Mouse (Mus musculus) midbrain, postnatal 0 days (tissue): ENCODE measurements around the gene Rpl10a. TPM values are rescaled to one million over a fixed set of nuclear protein-coding genes. Genes with fewer than 3 reads are reported as not detected.

Experiments
- ATAC-seq: fragments of 200-750 bp; cut with Nextera tagmentation; 2 replicates; pipeline ENCODE4 v1.8.0; 2017; ENCODE audit warnings: moderate number of reproducible peaks, mild to moderate bottlenecking, moderate TSS enrichment, moderate library complexity; ENCODE audit not compliant: low FRiP score
- DNase-seq: peaks from one replicate; pipeline ENCODE4 v3.0.0-alpha.2; 2015; ENCODE audit warnings: low spot score
- H3K27ac ChIP-seq: fragments of 300-500 bp; sonication (generic); 2 replicates; pipeline ENCODE4 v1.5.1; 2014; ENCODE audit warnings: low read depth, mild to moderate bottlenecking, low read length, mixed read lengths
- H3K27me3 ChIP-seq: fragments of 300-500 bp; sonication (generic); 2 replicates; pipeline ENCODE4 v1.6.1; 2014; ENCODE audit warnings: low read length, control low read depth, mixed read lengths; ENCODE audit not compliant: insufficient read depth
- H3K36me3 ChIP-seq: fragments of 300-500 bp; sonication (generic); 2 replicates; pipeline ENCODE4 v1.6.1; 2014; ENCODE audit warnings: low read length, control low read depth, mixed read lengths; ENCODE audit not compliant: insufficient read depth
- H3K4me1 ChIP-seq: fragments of 300-500 bp; sonication (generic); 2 replicates; pipeline ENCODE4 v1.6.1; 2014; ENCODE audit warnings: mild to moderate bottlenecking, control low read depth, antibody characterized with exemption, low read length, mixed read lengths; ENCODE audit not compliant: insufficient read depth
- H3K4me2 ChIP-seq: fragments of 300-500 bp; sonication (generic); 2 replicates; pipeline ENCODE4 v1.6.1; 2014; ENCODE audit warnings: low read depth, mild to moderate bottlenecking, low read length, mixed read lengths; ENCODE audit not compliant: poor library complexity, severe bottlenecking
- H3K4me3 ChIP-seq: fragments of 300-500 bp; sonication (generic); 2 replicates; pipeline ENCODE4 v1.5.1; 2014; ENCODE audit warnings: low read depth, mild to moderate bottlenecking, low read length, moderate library complexity
- H3K9ac ChIP-seq: fragments of 300-500 bp; sonication (generic); replicated peaks from 2 replicates; pipeline ENCODE4 v1.6.1; 2014; ENCODE audit warnings: mild to moderate bottlenecking, low read length, moderate library complexity, mixed read lengths; ENCODE audit not compliant: poor library complexity, severe bottlenecking
- H3K9me3 ChIP-seq: fragments of 300-500 bp; sonication (generic); 2 replicates; pipeline ENCODE4 v1.6.1; 2016; ENCODE audit warnings: low read length, control low read depth
- CTCF ChIP-seq: IDR thresholded peaks from 2 replicates; pipeline ENCODE4 v1.5.1; 2016; ENCODE audit warnings: antibody characterized with exemption, mild to moderate bottlenecking
- WGBS: fragments of 180-500 bp; shearing (Covaris S2); extraction: QIAGEN DNeasy Blood & Tissue Kit; methylation state at CpG from one replicate; pipeline ENCODE4 v1.1.7; 2014; 5-methylcytosine and 5-hydroxymethylcytosine counted together
- polyA plus RNA-seq: library from polyadenylated mRNA; unstranded; fragments of >200 nt; fragmentation: Nextera tagmentation; extraction: Ambion mirVana; gene quantifications from 2 replicates; pipeline ENCODE4 v1.2.1, GENCODE M21; 2015
- total RNA-seq: library from RNA; depleted of rRNA; stranded (reverse); fragments of >200 nt; gene quantifications from 2 replicates; pipeline ENCODE4 v1.2.3, GENCODE M21; 2014

Gene Rpl10a
- total and polyA plus RNA-seq, 2 experiments from 2014 or later, result 365 to 810 TPM

DNA sequence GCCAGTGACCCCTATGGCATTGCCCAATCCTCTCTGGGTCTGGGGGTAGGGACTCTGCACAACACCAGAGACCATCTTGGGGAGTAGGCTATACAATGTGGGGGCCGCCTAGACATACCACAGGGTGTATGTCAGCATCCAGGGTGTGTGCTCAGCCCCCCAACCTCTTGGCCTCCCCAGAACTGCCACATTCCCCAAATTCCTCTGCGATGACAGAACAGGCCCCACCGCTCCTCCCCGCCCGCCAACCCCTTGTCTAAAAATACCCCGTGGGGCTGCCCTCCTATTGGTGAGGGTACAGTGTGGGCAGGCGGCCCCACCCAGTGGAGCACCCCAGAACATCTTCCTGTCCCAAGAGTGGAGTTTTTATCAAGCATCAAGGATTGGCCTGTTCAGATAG lies 12.3 kb downstream of the Rpl10a start:
- H3K9ac ChIP-seq, result 0 out of 2 replicates have a peak overlapping the region, but pooled peaks have one; percentile 29
- H3K27me3 ChIP-seq, result no peaks in the 10 kb centered on the region
- no peaks in the 10 kb centered on the region for H3K9me3 ChIP-seq
- no peak overlapping the region for H3K4me3 ChIP-seq
- H3K4me1 ChIP-seq, result no peaks in the 10 kb centered on the region
- TF ChIP-seq CTCF, result no peak
- H3K36me3 ChIP-seq, result no peaks in the 10 kb centered on the region
- ATAC-seq, result no peak
- no peak for DNase-seq
- 84% methylated on average over 7 of the region's 7 CpGs for WGBS
- no peak overlapping the region for H3K27ac ChIP-seq
- peak overlapping the region; percentile 48; the same call in 1 of the 2 replicates for H3K4me2 ChIP-seq

DNA sequence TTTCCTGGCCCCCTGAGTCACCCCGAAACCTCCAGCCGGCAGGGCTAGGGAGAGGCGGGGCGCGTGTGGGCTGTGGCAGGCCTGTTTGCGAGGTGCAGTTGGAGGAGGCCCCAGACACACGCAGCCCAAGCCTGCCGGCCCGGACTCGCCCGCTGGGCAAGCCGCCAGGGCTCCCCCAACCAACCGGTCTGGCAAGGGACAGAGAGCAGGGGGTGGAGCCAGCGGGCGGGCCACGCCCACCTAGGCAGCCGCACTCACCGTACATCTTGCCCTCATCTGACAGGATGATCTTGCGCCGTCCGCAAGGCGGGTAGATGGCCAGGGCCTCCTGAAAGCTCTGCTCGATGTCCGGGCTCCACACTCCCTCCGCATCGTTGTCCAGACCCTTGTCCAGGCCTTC lies 12.8 kb downstream of the Rpl10a start:
- TF ChIP-seq CTCF, result no peak
- 10% methylated on average over 25 of the region's 26 CpGs for WGBS
- ATAC-seq, result peak; percentile 64; the same call in 1 of the 2 replicates

DNA sequence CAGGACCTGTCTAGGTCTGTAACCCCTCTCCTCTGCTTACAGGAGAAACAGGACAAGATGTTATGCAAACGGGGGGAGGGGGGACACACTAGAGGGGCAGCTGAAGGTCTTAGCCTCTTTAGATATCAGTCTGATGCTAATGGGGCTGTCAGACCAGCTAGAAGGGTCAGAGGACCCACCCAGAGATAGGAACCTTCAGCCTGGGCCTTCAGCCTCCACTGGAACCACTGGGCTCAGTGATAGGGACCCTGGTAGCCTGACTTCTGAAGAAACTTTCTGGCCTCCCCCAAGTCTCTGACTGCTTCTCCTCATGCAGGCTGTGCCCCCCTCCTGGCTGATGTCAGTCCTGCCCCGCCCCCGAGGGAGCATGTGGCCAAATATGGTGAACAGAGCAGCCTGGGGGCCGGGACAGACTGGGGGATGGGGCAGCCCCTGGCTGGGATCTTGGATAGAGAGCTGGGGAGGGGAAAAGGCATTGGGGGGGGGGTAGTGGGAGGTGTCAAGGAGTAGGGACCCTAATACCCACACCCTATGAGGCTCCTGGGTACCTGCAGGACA lies 15.9 kb downstream of the Rpl10a start:
- TF ChIP-seq CTCF, result no peak

More for the DNA sequence above, 12.8 kb downstream of the Rpl10a start:
- no peak overlapping the region for H3K27ac ChIP-seq
- H3K4me3 ChIP-seq, result peak overlapping the region; percentile 13; the same call in 1 of the 2 replicates
- H3K27me3 ChIP-seq, result no peaks in the 10 kb centered on the region
- H3K4me1 ChIP-seq, result no peaks in the 10 kb centered on the region
- DNase-seq, result peak; percentile 73
- no peaks in the 10 kb centered on the region for H3K9me3 ChIP-seq
- peak overlapping the region; percentile 48 for H3K4me2 ChIP-seq
- H3K36me3 ChIP-seq, result no peaks in the 10 kb centered on the region
- H3K9ac ChIP-seq, result 0 out of 2 replicates have a peak overlapping the region, but pooled peaks have one; percentile 29

DNA sequence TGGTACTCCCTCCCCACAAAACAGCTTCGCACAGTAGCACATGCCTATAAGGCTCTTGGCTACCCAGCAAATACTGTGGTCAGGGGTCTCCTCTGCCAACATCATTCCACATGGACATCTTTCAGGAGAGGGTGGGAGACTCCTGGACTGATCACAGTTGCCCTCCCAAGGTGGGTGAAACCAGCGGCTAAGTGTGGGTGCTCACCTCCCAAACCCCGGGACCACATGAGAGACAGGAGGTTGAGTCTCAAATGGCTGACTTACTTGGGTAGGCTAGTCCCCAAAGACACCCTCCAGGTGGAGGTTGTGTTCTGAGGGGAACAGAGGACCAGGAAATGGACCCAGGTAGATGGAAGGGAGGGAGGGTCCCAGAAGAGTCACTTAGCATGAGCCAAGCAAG lies 16.4 kb downstream of the Rpl10a start:
- ATAC-seq, result no peak
- H3K4me2 ChIP-seq, result no peak overlapping the region
- no peak overlapping the region for H3K27ac ChIP-seq
- no peaks in the 10 kb centered on the region for H3K27me3 ChIP-seq
- H3K9ac ChIP-seq, result no peak overlapping the region
- no peak for TF ChIP-seq CTCF
- H3K9me3 ChIP-seq, result no peaks in the 10 kb centered on the region
- H3K4me3 ChIP-seq, result no peak overlapping the region
- WGBS, result 61% methylated on average over 3 of the region's 3 CpGs
- H3K36me3 ChIP-seq, result no peaks in the 10 kb centered on the region
- DNase-seq, result no peak
- peaks cover under 1% of the 10 kb centered on the region; the same call in 1 of the 2 replicates for H3K4me1 ChIP-seq

More for the DNA sequence above, 15.9 kb downstream of the Rpl10a start:
- Histone ChIP-seq H3K4me1 (no peaks in the 10 kb centered on the region), H3K4me2 (no peak overlapping the region), H3K9me3 (no peaks in the 10 kb centered on the region), H3K9ac (no peak overlapping the region), H3K27me3 (no peaks in the 10 kb centered on the region), H3K36me3 (no peaks in the 10 kb centered on the region), H3K4me3 (no peak overlapping the region), H3K27ac (no peak overlapping the region)
- 38% methylated on average over 4 of the region's 4 CpGs for WGBS
- DNase-seq, result no peak
- no peak for ATAC-seq

DNA sequence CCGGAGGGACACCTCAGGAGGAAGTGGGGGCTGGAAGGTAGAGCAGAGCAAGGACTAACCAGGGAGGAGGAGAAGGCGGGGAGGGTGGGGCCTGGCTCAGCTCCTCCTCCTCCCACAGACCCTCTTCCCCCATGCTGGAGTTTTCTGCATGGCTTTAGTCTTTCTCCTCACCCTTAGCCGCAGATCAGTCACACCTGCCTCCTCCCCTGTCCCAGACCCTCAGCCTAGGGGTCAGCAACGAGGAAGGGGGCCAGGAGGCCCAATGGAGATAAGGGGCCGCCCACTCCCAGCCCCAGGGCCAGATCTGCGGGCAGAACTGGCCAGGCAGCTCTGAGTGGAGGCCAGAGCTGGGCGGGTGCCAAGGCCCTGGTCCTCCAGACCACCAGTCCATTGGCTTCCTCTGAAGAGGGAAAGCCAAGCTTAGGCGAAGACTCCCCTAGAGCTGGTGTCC lies 17.0 kb downstream of the Rpl10a start:
- DNase-seq (no peak), ATAC-seq (no peak)
- H3K9ac ChIP-seq, result no peak overlapping the region
- H3K27ac ChIP-seq, result no peak overlapping the region
- no peaks in the 10 kb centered on the region for H3K27me3 ChIP-seq
- peaks cover 3% of the 10 kb centered on the region; the same call in 1 of the 2 replicates for H3K4me1 ChIP-seq
- H3K36me3 ChIP-seq, result no peaks in the 10 kb centered on the region
- no peak overlapping the region for H3K4me2 ChIP-seq
- no peaks in the 10 kb centered on the region for H3K9me3 ChIP-seq
- no peak overlapping the region for H3K4me3 ChIP-seq
- WGBS, result 15% methylated on average over 7 of the region's 8 CpGs
- TF ChIP-seq CTCF, result no peak

DNA sequence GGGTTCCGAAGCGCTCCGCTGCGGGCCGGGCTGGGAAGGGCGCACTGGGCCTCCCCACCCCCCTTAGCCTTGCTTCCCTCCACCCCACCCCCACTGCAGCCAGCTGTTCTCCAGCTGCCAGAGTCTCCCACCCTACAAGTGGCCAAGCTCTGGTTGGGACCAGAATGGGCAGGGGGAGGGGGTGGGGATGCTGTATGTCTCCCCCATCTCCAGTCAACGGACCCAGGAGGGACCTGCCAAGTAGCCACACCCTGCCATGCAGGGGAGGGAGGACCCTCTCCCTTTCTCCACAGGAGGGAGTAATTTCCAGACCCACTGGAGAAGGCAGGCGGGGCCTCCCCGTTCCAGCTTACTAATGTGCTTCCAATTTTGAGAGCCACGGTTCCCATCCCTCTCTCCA lies 17.6 kb downstream of the Rpl10a start:
- Histone ChIP-seq H3K9ac (no peak overlapping the region), H3K4me2 (no peak overlapping the region), H3K36me3 (no peaks in the 10 kb centered on the region), H3K4me3 (no peak overlapping the region), H3K9me3 (no peaks in the 10 kb centered on the region), H3K27me3 (no peaks in the 10 kb centered on the region), H3K27ac (no peak overlapping the region), H3K4me1 (peaks cover 3% of the 10 kb centered on the region; the same call in 1 of the 2 replicates)
- TF ChIP-seq CTCF, result no peak
- DNase-seq, result no peak
- WGBS, result 21% methylated on average over 10 of the region's 10 CpGs
- no peak for ATAC-seq
